Mouse (Mus musculus) neural tube, embryonic 15.5 days (tissue): ENCODE measurements at regions not wholly inside any gene's neighbourhood (a gene's known extent, or its start where the extent isn't known, plus 50 kb on each side); places are given as distances from the start of the nearest gene placed in this dataset.

Experiments
- ATAC-seq: fragments of 200-750 bp; cut with Nextera tagmentation; 2 replicates; pipeline ENCODE4 v1.8.0; 2017; ENCODE audit warnings: mild to moderate bottlenecking, moderate TSS enrichment, moderate library complexity; ENCODE audit not compliant: low FRiP score
- H3K27ac ChIP-seq: fragments of 300-500 bp; sonication (generic); replicated peaks from 2 replicates; pipeline ENCODE4 v1.5.1; 2015; ENCODE audit warnings: mild to moderate bottlenecking, inconsistent platforms
- H3K27me3 ChIP-seq: fragments of 300-500 bp; sonication (generic); replicated peaks from 2 replicates; pipeline ENCODE4 v1.6.1; 2015; ENCODE audit warnings: inconsistent platforms
- H3K36me3 ChIP-seq: fragments of 300-500 bp; sonication (generic); 2 replicates; pipeline ENCODE4 v1.6.1; 2015; ENCODE audit warnings: inconsistent platforms
- H3K4me1 ChIP-seq: fragments of 300-500 bp; sonication (generic); 2 replicates; pipeline ENCODE4 v1.6.1; 2015; ENCODE audit warnings: inconsistent platforms
- H3K4me2 ChIP-seq: fragments of 300-500 bp; sonication (generic); 2 replicates; pipeline ENCODE4 v1.6.1; 2015; ENCODE audit warnings: inconsistent platforms, mild to moderate bottlenecking, moderate library complexity
- H3K4me3 ChIP-seq: fragments of 300-500 bp; sonication (generic); replicated peaks from 2 replicates; pipeline ENCODE4 v1.5.1; 2015; ENCODE audit warnings: mild to moderate bottlenecking, inconsistent platforms
- H3K9ac ChIP-seq: fragments of 300-500 bp; sonication (generic); replicated peaks from 2 replicates; pipeline ENCODE4 v1.6.1; 2015; ENCODE audit warnings: mild to moderate bottlenecking, inconsistent platforms
- H3K9me3 ChIP-seq: fragments of 300-500 bp; sonication (generic); replicated peaks from 2 replicates; pipeline ENCODE4 v1.6.1; 2016; ENCODE audit warnings: inconsistent platforms
- WGBS: fragments of 180-500 bp; shearing (Covaris S2); methylation state at CpG from one replicate; pipeline ENCODE4 v1.1.7; 2015; ENCODE audit warnings: mixed read lengths; 5-methylcytosine and 5-hydroxymethylcytosine counted together

GRCm38 (mm10) chr17:88858666-88859065 is 66.9 kb upstream of the Lhcgr start:
- no peak overlapping the region for H3K9ac ChIP-seq
- no peaks in the 10 kb centered on the region for H3K27me3 ChIP-seq
- H3K27ac ChIP-seq, result no peak overlapping the region
- no peaks in the 10 kb centered on the region for H3K4me1 ChIP-seq
- H3K9me3 ChIP-seq, result no peaks in the 10 kb centered on the region
- WGBS, result 61% methylated on average over 4 of the region's 4 CpGs
- H3K4me3 ChIP-seq, result no peak overlapping the region
- no peaks in the 10 kb centered on the region for H3K36me3 ChIP-seq
- no peak overlapping the region for H3K4me2 ChIP-seq
- ATAC-seq, result no peak

- 50% methylated on average over 2 of the region's 2 CpGs for WGBS
- Histone ChIP-seq H3K4me2 (no peak overlapping the region), H3K36me3 (no peaks in the 10 kb centered on the region), H3K4me3 (no peak overlapping the region), H3K9me3 (no peaks in the 10 kb centered on the region), H3K9ac (no peak overlapping the region), H3K4me1 (no peaks in the 10 kb centered on the region), H3K27me3 (no peaks in the 10 kb centered on the region), H3K27ac (no peak overlapping the region)
- ATAC-seq, result no peak
These were observed 55.5 kb upstream of the Lhcgr start for GRCm38 (mm10) chr17:88847255-88847654.

GRCm38 (mm10) chr17:88845278-88845677 is 53.5 kb upstream of the Lhcgr start:
- no peak for ATAC-seq
- no peaks in the 10 kb centered on the region for H3K27me3 ChIP-seq
- H3K4me1 ChIP-seq, result no peaks in the 10 kb centered on the region
- H3K4me3 ChIP-seq, result no peak overlapping the region
- H3K27ac ChIP-seq, result no peak overlapping the region
- no peaks in the 10 kb centered on the region for H3K9me3 ChIP-seq
- no peaks in the 10 kb centered on the region for H3K36me3 ChIP-seq
- WGBS, result 90% methylated on average over 7 of the region's 7 CpGs
- H3K4me2 ChIP-seq, result no peak overlapping the region
- no peak overlapping the region for H3K9ac ChIP-seq
